Mouse (Mus musculus): ENCODE measurements around the gene Cenpx.
"Not testable (repeated sequence)": the region's sequence is repeated elsewhere in the genome, so short reads cannot be mapped to it uniquely, and the experiment has no call there.

Gene Cenpx

DNA sequence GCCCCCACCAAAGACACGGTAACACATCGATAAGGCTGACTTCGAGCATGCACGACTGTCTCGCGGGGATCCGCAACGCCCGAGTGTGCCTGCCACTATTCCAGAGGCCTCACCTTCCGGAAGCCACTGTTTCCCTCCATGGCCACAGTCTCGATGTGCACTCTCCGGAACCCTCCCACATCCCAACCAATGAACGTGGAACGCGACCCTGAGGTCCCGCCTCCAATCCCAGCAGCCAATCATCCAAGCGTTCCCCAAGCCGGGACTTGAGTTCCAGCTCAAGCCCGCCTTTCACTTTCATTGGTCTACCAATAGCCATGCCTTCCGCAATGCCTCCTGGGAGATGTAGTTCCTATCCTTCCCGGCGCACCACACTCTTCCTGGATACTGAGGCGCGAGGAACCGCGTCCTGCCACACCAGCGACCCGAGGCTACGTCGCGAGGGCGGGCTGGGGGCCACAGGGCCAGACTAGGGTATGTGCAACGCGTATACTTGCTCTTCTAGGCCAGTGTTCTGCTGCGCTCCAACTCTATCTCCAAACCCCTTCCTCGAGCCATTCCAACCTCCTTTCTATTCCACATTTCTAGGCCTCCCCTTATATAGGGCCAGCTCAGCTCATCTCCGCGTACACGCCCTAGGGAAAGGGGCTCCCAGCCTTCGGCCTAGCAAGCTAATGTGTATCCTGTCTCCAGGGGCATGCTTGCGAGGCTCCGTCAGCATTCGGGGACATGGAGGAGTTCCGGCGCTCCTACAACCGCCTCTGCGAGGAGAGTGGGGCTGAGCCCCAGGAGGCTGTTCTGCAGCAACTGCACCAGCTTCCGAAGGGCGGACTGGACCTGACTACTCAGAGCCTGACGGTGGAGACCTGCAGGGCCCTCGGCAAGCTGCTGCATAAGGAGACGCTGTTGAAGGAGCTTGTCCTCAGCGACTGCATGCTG is at the start of gene Cenpx, which contains the start of gene Lrrc45:
Gene Cenpx (minus strand): TSS at position 159 of the 939 bp plus-strand sequence.
Gene Lrrc45 (plus strand): TSS at position 346 of the 939 bp plus-strand sequence.
- DNase-seq (ENCODE audit: low read depth), result peak; percentile 100

DNA sequence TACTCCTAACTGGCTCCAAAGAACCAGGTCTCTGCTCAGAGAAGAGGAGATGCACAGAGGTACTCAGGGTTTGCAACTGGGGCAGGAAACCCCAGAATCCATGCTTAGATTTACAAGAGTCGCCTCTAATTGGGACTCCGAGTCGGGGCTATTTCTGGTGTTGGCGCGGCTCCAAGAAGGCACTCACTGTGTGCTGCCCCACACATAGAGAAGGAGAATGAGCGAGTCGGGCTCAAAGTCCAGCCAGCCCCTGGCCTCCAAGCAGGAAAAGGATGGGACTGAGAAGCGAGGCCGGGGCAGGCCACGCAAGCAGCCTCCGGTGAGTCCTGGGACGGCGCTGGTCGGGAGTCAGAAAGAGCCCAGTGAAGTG is 49.1 kb upstream of the Cenpx start, which contains the start of gene Hmga1b:
Gene Hmga1b (plus strand): TSS at position 123 of the 370 bp plus-strand sequence.
- DNase-seq (ENCODE audit: low read depth), result not testable (repeated sequence)

GRCm38 (mm10) chr11:120761811-120762671 is 48.5 kb upstream of the Cenpx start:
- no peak for DNase-seq (ENCODE audit: low read depth)

DNA sequence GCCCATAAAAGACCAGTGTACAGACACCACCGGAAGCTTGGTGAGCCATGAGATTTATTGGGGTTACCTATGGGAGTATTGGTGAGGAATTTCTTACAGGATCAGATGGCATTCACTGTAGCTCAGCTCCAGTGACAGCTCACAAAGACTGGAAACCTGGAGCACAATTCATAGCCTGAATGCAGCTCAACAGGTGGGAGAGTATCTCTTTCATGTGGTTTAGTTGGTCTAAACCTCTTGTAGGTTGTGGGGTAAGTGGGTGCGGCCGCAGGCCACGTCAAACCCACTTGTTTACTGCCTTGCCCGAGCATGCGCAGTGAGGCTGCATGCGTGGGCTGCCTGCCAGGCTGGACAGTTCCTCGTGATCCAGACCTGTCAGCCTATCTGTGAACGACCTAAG is 46.7 kb upstream of the Cenpx start:
- no peak for DNase-seq (ENCODE audit: low read depth)

DNA sequence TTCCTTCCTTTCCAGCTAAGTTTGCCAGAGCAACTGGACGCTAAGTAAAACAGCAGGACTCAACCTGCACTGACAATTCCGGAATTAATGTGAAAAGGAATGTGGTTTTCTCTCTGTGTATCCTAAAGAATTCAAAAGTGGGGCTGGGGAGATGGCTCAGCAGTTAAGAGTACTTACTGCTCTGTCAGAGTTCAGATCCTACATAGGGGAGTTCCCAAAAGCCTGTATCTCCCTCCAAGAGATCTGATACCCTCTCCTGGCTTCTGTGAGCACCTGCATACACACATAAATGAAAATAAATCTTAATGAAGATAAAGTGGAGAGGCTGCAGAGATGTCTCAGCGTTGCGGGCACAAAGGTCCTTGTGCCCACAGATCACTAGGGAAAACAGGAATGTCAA is 38.1 kb upstream of the Cenpx start:
- no peak for DNase-seq (ENCODE audit: low read depth)

DNA sequence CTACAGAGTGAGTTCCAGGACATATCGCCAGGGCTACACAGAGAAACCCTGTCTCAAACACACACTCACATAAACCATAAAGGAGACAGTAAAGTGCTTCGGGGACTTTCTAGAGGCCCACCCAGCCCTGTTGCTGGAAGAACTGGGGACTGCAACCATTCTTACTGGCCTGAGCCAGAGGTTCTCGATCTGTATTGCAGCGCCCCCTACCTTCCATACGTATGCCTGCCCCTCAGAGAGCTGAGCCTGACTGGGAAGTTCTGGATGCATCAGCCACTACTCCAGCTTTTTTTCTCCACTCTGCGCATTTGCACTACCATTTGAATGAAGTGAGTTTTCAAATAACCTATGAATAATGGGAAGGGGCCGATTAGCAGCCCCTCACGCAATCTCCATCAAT is 35.9 kb upstream of the Cenpx start:
- peak; percentile 34 for DNase-seq (ENCODE audit: low read depth)

- DNase-seq (ENCODE audit: low read depth), result no peak
These were observed 34.4 kb upstream of the Cenpx start for GRCm38 (mm10) chr11:120747974-120748373.

GRCm38 (mm10) chr11:120744121-120744701 is 30.7 kb upstream of the Cenpx start:
- no peak for DNase-seq (ENCODE audit: low read depth)

DNA sequence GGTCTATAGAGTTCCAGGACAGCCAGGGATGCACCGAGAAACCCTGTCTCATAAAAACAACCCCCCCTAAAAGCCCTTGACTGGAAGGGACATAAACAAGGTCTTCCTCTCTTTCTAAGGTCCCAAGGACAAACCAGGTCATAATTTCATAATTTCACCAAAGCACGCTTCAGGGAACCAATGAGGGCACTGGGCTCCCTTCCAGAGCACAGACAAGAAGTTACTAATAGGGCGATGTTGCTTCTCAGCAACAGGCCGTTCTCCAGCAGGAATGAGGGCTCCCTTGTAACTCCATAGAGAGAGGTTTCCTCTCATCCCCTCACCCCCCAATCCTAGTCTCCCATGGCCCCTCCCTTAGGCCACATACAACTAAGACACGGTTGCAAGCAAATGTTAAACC is 27.4 kb upstream of the Cenpx start:
- no peak for DNase-seq (ENCODE audit: low read depth)

GRCm38 (mm10) chr11:120736424-120736823 is 22.9 kb upstream of the Cenpx start:
- DNase-seq (ENCODE audit: low read depth), result no peak

DNA sequence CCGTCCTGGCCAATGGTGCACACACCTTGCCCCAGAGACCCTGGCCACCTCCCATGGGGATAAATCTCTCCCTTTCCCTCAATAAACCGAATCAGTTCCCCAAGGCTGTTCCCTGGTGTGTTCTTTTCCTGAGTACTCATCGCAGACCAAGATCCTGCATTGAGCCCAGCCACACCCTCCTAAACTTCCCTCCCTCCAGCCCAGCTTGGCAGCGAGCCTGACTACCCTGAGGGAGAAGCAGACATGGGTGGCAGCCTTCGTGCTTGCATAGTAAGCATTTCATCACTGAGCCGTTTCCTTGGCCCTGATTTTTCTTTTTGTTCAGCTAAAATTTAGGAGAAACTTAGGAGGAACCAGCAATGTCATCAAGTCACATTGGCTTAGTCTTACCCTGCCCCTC is 20.0 kb upstream of the Cenpx start:
- DNase-seq (ENCODE audit: low read depth), result no peak

- DNase-seq (ENCODE audit: low read depth), result no peak
These were observed 18.5 kb upstream of the Cenpx start, which contains the start of gene Cbr2 for GRCm38 (mm10) chr11:120731858-120732680. Cbr2 (minus strand) TSS chr11:120732114.

- no peak for DNase-seq (ENCODE audit: low read depth)
These were observed 17.9 kb upstream of the Cenpx start for GRCm38 (mm10) chr11:120731395-120731794.

- DNase-seq (ENCODE audit: low read depth), result no peak
These were observed 16.9 kb upstream of the Cenpx start for GRCm38 (mm10) chr11:120730331-120730870.

DNA sequence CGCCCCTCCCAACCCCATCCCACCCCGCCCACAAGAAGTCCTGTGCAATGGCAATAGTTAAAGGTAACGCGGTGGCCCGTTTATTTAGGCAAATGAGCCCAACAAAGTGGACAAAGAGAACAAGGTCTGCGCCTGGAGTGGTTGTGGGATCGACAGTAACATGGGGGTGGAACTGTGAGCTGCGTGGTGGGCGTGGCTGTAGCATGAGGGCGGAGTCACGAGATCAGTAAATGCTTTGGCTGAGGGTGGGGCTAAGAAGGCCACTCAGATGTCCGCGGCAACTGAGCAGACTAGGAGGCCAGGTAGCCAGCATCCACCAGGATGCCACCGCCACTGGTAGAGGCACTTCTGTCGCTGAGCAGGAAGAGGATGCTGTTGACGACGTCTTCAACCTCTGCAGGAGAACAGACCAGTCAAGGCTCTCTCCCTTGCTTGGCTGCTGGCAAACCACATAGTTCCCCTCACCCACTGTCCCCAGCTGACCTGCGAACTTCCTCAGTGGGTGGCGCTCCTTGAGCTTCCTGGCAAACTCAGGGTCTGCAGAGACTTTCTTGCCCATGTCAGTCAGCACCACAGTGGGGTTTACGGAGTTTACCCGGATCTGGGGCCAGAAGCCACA is 16.0 kb upstream of the Cenpx start:
- peak; percentile 48 for DNase-seq (ENCODE audit: low read depth)

DNA sequence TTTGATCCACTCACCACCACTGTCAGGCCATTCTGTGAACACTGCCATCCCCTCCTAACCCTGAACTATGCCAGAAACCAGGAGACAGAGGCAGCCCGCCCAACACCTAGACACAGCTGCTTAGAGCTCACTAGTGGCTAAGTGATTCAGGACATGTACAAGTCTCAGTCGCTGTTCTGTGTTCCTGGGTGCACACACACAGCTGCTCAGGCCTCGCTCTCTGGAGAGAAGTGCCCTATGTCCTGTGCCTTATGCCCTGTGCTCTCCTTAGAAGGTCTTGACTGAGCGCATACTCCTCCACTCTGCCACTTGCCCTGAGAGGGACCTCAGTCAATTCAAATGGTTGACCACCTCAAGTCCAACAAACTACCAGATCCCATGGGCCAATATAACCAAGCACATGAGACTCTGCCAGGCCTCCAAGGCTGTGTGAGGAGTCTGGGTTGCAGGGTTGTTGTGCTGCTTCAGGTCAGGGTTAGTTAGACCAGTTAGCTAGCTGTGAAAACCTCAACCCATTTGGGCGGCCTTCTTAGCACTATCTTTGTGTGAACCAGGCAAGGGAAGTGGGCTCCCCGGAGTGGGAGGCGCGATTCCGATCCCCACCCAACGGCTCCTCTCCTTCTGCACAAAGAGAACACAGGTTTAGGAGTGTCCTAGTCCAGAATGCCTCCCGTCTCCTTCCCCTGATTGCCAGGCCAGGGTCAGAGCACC is 15.1 kb upstream of the Cenpx start:
- no peak for DNase-seq (ENCODE audit: low read depth)

DNA sequence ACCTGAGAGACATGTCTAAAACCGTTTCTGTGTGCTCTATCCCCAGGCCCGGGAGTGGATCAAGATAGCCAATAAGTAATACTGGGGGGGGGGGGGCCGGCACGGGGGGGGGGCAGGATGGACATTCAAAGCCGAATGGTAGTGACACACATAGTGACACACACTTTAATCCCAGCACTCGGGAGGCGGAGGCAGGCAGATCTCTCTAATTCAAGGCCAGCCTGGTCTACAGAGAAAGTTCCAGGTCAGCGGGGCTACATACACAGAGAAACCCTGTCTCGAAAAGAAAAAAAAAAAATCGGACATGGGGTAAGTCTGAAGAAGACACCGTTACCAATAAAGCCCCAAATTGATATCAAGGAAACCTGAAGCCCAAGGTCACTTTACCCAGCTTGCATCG is 14.0 kb upstream of the Cenpx start:
- no peak for DNase-seq (ENCODE audit: low read depth)

DNA sequence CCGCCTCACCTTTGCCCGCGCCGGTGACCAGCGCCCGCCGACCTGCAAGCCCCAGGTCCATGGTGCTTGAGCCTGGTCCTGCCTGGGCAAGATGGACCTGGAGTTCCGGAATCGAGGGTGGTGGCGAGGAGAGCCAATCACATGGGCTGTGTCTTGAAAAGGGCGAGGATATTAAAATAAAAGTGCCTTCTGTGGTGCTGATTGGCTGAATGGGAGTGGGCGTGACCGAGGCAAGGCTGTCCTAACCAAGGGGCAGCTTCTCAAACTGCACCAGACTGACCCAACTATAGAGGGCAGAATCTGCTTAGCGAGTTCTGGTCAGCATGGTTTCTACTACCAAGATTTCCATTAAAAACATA is 13.6 kb upstream of the Cenpx start, which contains the start of gene Dcxr:
Gene Dcxr (minus strand): TSS at position 113 of the 359 bp plus-strand sequence.
- DNase-seq (ENCODE audit: low read depth), result peak; percentile 90

GRCm38 (mm10) chr11:120726243-120727168 is 13.0 kb upstream of the Cenpx start:
- DNase-seq (ENCODE audit: low read depth), result no peak

Data from c-Kit-positive CD71-positive TER-119-negative erythroid progenitor cells, embryonic 14.5 days (primary cell).